Mouse (Mus musculus) stomach, embryonic 16.5 days (tissue): ENCODE measurements around the gene Aldh16a1. TPM values are rescaled to one million over a fixed set of nuclear protein-coding genes. Genes with fewer than 3 reads are reported as not detected.

Experiments
- ATAC-seq: fragments of 200-750 bp; cut with Nextera tagmentation; 2 replicates; pipeline ENCODE4 v1.8.0; 2017; ENCODE audit warnings: moderate number of reproducible peaks, moderate TSS enrichment; ENCODE audit not compliant: insufficient read depth, low FRiP score
- H3K27ac ChIP-seq: fragments of 300-500 bp; sonication (generic); 2 replicates; pipeline ENCODE4 v1.5.1; 2014; ENCODE audit warnings: low read length
- H3K27me3 ChIP-seq: fragments of 300-500 bp; sonication (generic); 2 replicates; pipeline ENCODE4 v1.6.1; 2014; ENCODE audit warnings: low read length, control low read depth, mixed read lengths; ENCODE audit not compliant: control insufficient read depth, insufficient read depth
- H3K36me3 ChIP-seq: fragments of 300-500 bp; sonication (generic); 2 replicates; pipeline ENCODE4 v1.6.1; 2014; ENCODE audit warnings: low read length; ENCODE audit not compliant: control insufficient read depth, insufficient read depth
- H3K4me1 ChIP-seq: fragments of 300-500 bp; sonication (generic); 2 replicates; pipeline ENCODE4 v1.6.1; 2014; ENCODE audit warnings: low read length, control low read depth, mixed read lengths; ENCODE audit not compliant: control insufficient read depth, insufficient read depth
- H3K4me2 ChIP-seq: fragments of 300-500 bp; sonication (generic); 2 replicates; pipeline ENCODE4 v1.6.1; 2014; ENCODE audit warnings: low read depth, low read length, mixed read lengths
- H3K4me3 ChIP-seq: fragments of 300-500 bp; sonication (generic); replicated peaks from 2 replicates; pipeline ENCODE4 v1.5.1; 2014; ENCODE audit warnings: mild to moderate bottlenecking, low read length
- H3K9ac ChIP-seq: fragments of 300-500 bp; sonication (generic); 2 replicates; pipeline ENCODE4 v1.6.1; 2014; ENCODE audit warnings: low read length
- H3K9me3 ChIP-seq: fragments of 300-500 bp; sonication (generic); replicated peaks from 2 replicates; pipeline ENCODE4 v1.6.1; 2016; ENCODE audit warnings: low read length, control low read depth; ENCODE audit not compliant: control insufficient read depth
- WGBS: fragments of 180-500 bp; shearing (Covaris S2); extraction: QIAGEN DNeasy Blood & Tissue Kit; methylation state at CpG from one replicate; pipeline ENCODE4 v1.1.7; 2014; 5-methylcytosine and 5-hydroxymethylcytosine counted together
- polyA plus RNA-seq: library from polyadenylated mRNA; unstranded; fragments of >200 nt; fragmentation: Nextera tagmentation; extraction: Ambion mirVana; gene quantifications from 2 replicates; pipeline ENCODE4 v1.2.1, GENCODE M21; 2015

The Aldh16a1 gene
- 39.5 and 49.2 TPM in 2 replicates for polyA plus RNA-seq

GRCm38 (mm10) chr7:45154096-45154992, at the start of gene Aldh16a1, which contains the start of gene Pih1d1:
Gene Aldh16a1 (minus strand): TSS chr7:45154584.
Gene Pih1d1 (plus strand): TSS chr7:45154303.
- peaks cover 33% of the 10 kb centered on the region for H3K4me1 ChIP-seq
- no peaks in the 10 kb centered on the region for H3K27me3 ChIP-seq
- no peaks in the 10 kb centered on the region for H3K36me3 ChIP-seq
- WGBS, result 2% methylated on average over 66 of the region's 69 CpGs
- H3K9ac ChIP-seq, result peak within 1 kb of the TSS; percentile 92
- peak within 1 kb of the TSS; percentile 80 for H3K4me3 ChIP-seq
- no peaks in the 10 kb centered on the region for H3K9me3 ChIP-seq
- ATAC-seq, result peak; percentile 95
- peak within 1 kb of the TSS; percentile 88 for H3K4me2 ChIP-seq
- H3K27ac ChIP-seq, result peak within 1 kb of the TSS; percentile 97

- Histone ChIP-seq H3K4me2 (no peak overlapping the region), H3K4me3 (no peak overlapping the region), H3K27ac (peak overlapping the region; percentile 40; the same call in 1 of the 2 replicates), H3K27me3 (no peaks in the 10 kb centered on the region), H3K9ac (no peak overlapping the region), H3K4me1 (no peaks in the 10 kb centered on the region), H3K36me3 (no peaks in the 10 kb centered on the region), H3K9me3 (no peaks in the 10 kb centered on the region)
- ATAC-seq, result no peak
- 39% methylated on average over 10 of the region's 10 CpGs for WGBS
Observed at GRCm38 (mm10) chr7:45202654-45203053, 48.3 kb upstream of the Aldh16a1 start.

GRCm38 (mm10) chr7:45198961-45199360, 44.6 kb upstream of the Aldh16a1 start:
- Histone ChIP-seq H3K4me3 (no peak overlapping the region), H3K4me2 (no peak overlapping the region), H3K9me3 (no peaks in the 10 kb centered on the region), H3K9ac (peak overlapping the region; percentile 28; the same call in 1 of the 2 replicates), H3K27ac (no peak overlapping the region), H3K4me1 (no peaks in the 10 kb centered on the region), H3K27me3 (no peaks in the 10 kb centered on the region; the same call in 1 of the 2 replicates), H3K36me3 (no peaks in the 10 kb centered on the region)
- WGBS, result 72% methylated on average over 11 of the region's 11 CpGs
- no peak for ATAC-seq

GRCm38 (mm10) chr7:45198435-45198834, 44.1 kb upstream of the Aldh16a1 start:
- Histone ChIP-seq H3K9me3 (no peaks in the 10 kb centered on the region), H3K4me2 (no peak overlapping the region), H3K4me3 (no peak overlapping the region), H3K4me1 (no peaks in the 10 kb centered on the region), H3K27ac (no peak overlapping the region), H3K36me3 (no peaks in the 10 kb centered on the region), H3K9ac (peak overlapping the region; percentile 28; the same call in 1 of the 2 replicates), H3K27me3 (no peaks in the 10 kb centered on the region; the same call in 1 of the 2 replicates)
- WGBS, result 12% methylated on average over 5 of the region's 5 CpGs
- ATAC-seq, result 0 out of 2 replicates have a peak, but pooled peaks have one; percentile 39

- H3K4me2 ChIP-seq, result no peak overlapping the region
- no peak overlapping the region for H3K4me3 ChIP-seq
- 76% methylated on average over 5 of the region's 5 CpGs for WGBS
- H3K9ac ChIP-seq, result no peak overlapping the region
- no peaks in the 10 kb centered on the region for H3K9me3 ChIP-seq
- no peaks in the 10 kb centered on the region; the same call in 1 of the 2 replicates for H3K27me3 ChIP-seq
- H3K4me1 ChIP-seq, result no peaks in the 10 kb centered on the region
- ATAC-seq, result no peak
- no peaks in the 10 kb centered on the region for H3K36me3 ChIP-seq
- H3K27ac ChIP-seq, result no peak overlapping the region
Observed at GRCm38 (mm10) chr7:45196994-45197393, 42.6 kb upstream of the Aldh16a1 start.

- Histone ChIP-seq H3K4me3 (no peak overlapping the region), H3K9me3 (no peaks in the 10 kb centered on the region), H3K27ac (no peak overlapping the region), H3K4me2 (no peak overlapping the region), H3K27me3 (no peaks in the 10 kb centered on the region; the same call in 1 of the 2 replicates), H3K36me3 (no peaks in the 10 kb centered on the region), H3K9ac (no peak overlapping the region), H3K4me1 (no peaks in the 10 kb centered on the region; the same call in 1 of the 2 replicates)
- 83% methylated on average over 4 of the region's 4 CpGs for WGBS
- ATAC-seq, result no peak
Observed at GRCm38 (mm10) chr7:45196176-45196535, 41.8 kb upstream of the Aldh16a1 start.

- Histone ChIP-seq H3K9ac (no peak overlapping the region), H3K27ac (no peak overlapping the region), H3K36me3 (no peaks in the 10 kb centered on the region), H3K4me3 (no peak overlapping the region), H3K4me2 (no peak overlapping the region), H3K4me1 (no peaks in the 10 kb centered on the region; the same call in 1 of the 2 replicates), H3K27me3 (no peaks in the 10 kb centered on the region; the same call in 1 of the 2 replicates), H3K9me3 (no peaks in the 10 kb centered on the region)
- no peak for ATAC-seq
- WGBS, result 61% methylated on average over 13 of the region's 13 CpGs
Observed at GRCm38 (mm10) chr7:45195341-45196175, 41.2 kb upstream of the Aldh16a1 start.

GRCm38 (mm10) chr7:45193871-45194785, 39.7 kb upstream of the Aldh16a1 start:
- H3K4me2 ChIP-seq, result no peak overlapping the region
- H3K4me3 ChIP-seq, result no peak overlapping the region
- no peak overlapping the region for H3K9ac ChIP-seq
- no peak overlapping the region for H3K27ac ChIP-seq
- H3K4me1 ChIP-seq, result no peaks in the 10 kb centered on the region; the same call in 1 of the 2 replicates
- no peaks in the 10 kb centered on the region for H3K9me3 ChIP-seq
- no peak; the same call in 1 of the 2 replicates for ATAC-seq
- H3K36me3 ChIP-seq, result no peaks in the 10 kb centered on the region
- 74% methylated on average over 17 of the region's 17 CpGs for WGBS
- H3K27me3 ChIP-seq, result peaks cover 6% of the 10 kb centered on the region; the same call in 1 of the 2 replicates
